Mouse (Mus musculus): Measurements from ENCODE around the gene Taok3.

DNA sequence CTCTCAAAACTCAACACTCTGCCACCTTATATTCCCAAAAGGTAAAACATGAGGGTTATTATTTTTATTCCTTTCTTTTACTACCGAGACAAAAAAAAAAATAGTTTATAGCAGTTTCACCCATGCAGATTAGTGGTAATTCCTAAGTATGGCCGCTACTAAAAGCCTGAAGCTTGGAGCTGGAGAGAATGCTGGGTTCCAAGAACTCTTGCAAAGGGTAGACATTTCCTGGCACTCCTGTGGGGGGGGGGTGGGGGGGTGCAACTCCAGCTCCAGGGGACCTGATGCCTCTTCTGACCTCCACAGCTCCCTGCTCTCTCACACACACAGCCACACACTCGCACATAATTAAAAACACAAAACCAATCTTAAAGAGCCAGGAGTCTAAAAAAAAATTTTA, 166.4 kb downstream of the Taok3 start:
- TF ChIP-seq MAX (IDR thresholded peaks at IDR 0.05; ENCODE audit: low read depth): no peak
- TF ChIP-seq POLR2A (IDR thresholded peaks at IDR 0.05; ENCODE audit: insufficient read length, low read depth): no peak
- no peak for TF ChIP-seq TCF12 (IDR thresholded peaks at IDR 0.05; ENCODE audit: insufficient read depth, poor library complexity, severe bottlenecking)
- TF ChIP-seq USF1 (IDR thresholded peaks at IDR 0.05; ENCODE audit: low read depth): no peak
- TF ChIP-seq MYOG (IDR thresholded peaks at IDR 0.05; ENCODE audit: control insufficient read depth in 1 of 3, insufficient read depth in 1 of 3, insufficient read length in 2 of 3, low read depth in 2 of 3): no peak
- TF ChIP-seq CEBPB (IDR thresholded peaks at IDR 0.05; ENCODE audit: insufficient read depth, poor library complexity, severe bottlenecking): no peak
- no peak for TF ChIP-seq TCF3 (IDR thresholded peaks at IDR 0.05; ENCODE audit: insufficient read length, low read depth)
- no peak for TF ChIP-seq POLR2AphosphoS2 (IDR thresholded peaks at IDR 0.05; ENCODE audit: insufficient read length, low read depth)

Measured in myocyte (in vitro differentiated cells).